Mouse (Mus musculus): ENCODE data around the gene Gm44596. TPM values are rescaled to one million over a fixed set of nuclear protein-coding genes. Genes with fewer than 3 reads are reported as not detected.
A peak's percentile ranks its signal among the peaks of the same experiment; 100 is the strongest.

The Gm44596 gene
- total RNA-seq, 2 experiments from 2014 or later = not detected

DNA sequence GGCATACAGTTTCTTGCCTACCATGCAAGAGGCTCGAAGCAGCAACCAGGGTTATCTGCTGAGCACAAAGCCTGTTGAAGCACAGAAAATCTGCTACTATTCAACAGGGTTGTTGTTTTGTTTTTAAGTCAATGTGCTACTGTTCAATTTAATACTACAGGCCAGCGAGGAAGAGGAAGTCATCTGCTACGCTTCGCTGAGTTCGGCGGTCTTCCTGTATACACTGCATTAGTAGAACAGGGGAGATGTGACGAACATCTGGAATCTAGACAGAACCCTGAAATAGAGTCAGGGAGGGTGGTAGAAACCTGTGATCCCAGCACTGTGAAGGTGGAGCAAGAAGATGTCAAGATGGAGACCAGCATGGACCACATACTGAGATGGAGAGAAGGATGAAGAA, 8.4 kb downstream of the Gm44596 start:
- no peak overlapping the region for H3K4me3 ChIP-seq
- TF ChIP-seq CTCF (IDR thresholded peaks at IDR 0.05) = no peak
- H3K27ac ChIP-seq = no peak overlapping the region
- no peak for DNase-seq (ENCODE audit: extremely low spot score in 1 of 2, low spot score in 2 of 2)
- intact Hi-C loops (cut with DNase I) = no loop called here

DNA sequence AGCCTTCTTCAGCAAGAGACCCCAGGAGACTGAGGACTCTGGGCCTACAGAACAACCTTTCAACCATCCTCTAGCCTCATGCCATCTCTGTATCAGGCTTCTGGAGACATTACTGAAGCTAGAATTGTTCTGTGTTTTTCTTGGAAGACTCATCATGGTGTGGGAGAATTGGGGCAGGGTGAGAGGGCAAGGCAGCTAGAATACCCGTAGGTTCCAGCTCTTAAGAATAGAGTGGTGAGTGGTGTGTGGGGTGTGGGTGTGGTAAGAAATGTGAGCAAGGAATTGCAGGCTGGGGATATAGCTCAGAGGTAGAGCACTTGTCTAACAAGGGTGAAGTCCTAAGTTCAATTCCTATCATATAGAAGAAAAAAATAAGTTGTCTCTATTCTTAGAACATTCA, 9.7 kb downstream of the Gm44596 start:
- no peak for TF ChIP-seq CTCF (IDR thresholded peaks at IDR 0.05)
- no peak overlapping the region for H3K27ac ChIP-seq
- no peak overlapping the region for H3K4me3 ChIP-seq
- intact Hi-C loops (cut with DNase I) = no loop called here
- DNase-seq (ENCODE audit: extremely low spot score in 1 of 2, low spot score in 2 of 2) = no peak

DNA sequence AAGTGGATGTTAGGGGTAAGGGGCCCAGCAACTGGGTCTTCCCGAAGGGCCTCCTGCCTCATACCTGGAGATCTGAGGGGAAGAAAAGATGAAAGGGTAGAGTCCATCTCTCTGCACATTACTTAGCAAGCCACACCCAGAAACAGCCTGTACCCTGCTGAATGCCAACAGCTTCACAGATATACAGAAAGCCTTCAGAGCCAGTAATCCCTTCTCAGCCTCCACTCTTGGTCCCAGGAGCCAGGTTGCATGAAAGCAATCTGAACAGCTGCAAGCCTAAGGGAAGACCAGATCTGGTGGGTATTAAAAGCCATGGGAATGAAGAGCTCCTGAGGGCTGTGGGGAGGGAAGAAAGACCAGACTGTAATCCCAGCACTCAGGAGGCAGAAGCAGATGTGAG, 13.9 kb downstream of the Gm44596 start:
- TF ChIP-seq CTCF (IDR thresholded peaks at IDR 0.05) = no peak
- intact Hi-C loops (cut with DNase I) = no loop called here
- Histone ChIP-seq H3K4me3 (no peak overlapping the region), H3K27ac (no peak overlapping the region)
- no peak for DNase-seq (ENCODE audit: extremely low spot score in 1 of 2, low spot score in 2 of 2)

DNA sequence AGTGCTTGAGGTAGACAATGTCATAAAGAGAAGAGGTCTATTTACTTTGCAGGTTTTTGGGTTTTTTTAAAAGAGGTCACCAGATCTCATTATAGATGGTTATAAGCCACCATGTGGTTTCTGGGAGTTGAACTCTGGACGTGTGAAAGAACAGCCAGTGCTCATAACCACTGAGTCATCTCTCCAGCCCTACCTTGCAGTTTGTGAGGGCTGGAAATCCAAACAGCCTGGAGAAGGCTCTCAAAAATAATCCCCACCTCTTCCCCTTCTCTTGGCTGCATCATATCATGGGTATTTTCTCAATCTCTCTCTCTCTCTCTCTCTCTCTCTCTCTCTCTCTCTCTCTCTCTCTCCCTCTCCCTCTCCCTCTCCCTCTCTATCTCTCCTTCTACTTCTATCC, 15.4 kb downstream of the Gm44596 start:
- intact Hi-C loops (cut with DNase I) = no loop called here
- Histone ChIP-seq H3K4me3 (no peak overlapping the region), H3K27ac (no peak overlapping the region)
- TF ChIP-seq CTCF (IDR thresholded peaks at IDR 0.05) = no peak
- DNase-seq (ENCODE audit: extremely low spot score in 1 of 2, low spot score in 2 of 2) = no peak

DNA sequence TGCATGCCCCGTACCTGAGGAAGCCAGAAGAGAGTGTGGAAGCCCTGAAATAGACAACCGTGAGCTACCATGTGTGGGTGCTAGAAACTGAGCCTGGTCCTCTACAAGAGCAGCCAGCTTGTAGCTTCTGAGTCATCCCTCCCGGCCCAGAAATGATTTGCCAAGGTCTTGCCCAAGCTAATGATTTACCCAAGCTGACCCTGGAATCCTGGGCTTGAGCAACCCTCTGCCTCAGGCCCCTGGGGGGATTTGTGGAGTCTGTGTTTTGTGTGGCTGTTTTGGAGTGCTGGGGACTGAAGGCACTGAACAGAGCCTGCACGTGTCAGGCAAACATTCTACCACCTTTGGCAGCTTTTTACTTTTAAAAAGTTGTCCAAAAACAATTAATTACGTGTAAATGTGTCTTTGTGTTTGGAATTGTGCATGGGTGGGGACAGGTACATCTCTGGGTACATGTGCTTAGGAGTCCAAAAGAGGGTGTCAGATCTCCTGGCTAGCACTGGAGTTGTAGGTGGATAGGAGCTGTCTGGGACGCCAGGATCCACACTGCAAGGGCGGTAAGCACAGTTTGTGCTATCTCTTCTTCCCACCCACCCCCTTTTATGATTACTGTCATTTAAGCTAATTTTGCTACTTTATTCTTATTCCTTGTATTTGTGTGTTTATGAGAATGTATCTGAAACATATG, 22.4 kb downstream of the Gm44596 start:
- no peak for DNase-seq (ENCODE audit: extremely low spot score in 1 of 2, low spot score in 2 of 2)
- intact Hi-C loops (cut with DNase I) = no loop called here
- Histone ChIP-seq H3K4me3 (no peak overlapping the region), H3K27ac (no peak overlapping the region)
- no peak for TF ChIP-seq CTCF (IDR thresholded peaks at IDR 0.05)

DNA sequence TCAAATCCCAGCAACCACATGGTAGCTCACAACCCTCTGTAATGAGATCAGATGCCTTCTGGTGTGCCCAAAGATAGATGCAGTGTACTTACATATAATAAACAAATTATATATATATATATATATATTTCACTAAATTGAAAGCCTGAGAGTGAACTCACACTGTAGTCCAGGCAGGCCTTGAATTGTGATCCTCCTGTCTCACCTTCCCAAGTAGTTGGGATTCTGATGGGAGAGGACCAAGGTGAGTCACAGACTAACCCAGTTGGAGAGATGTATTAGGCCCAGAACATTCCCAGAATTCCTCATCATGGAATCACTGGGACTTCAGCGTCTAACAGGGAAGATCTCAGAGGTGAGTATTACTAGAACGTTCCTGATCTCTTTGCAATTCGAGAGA, 23.7 kb downstream of the Gm44596 start, which contains the start of gene Nrip2:
Nrip2 (plus strand) TSS at position 301 of the 400 bp plus-strand sequence.
- Histone ChIP-seq H3K27ac (peak within 1 kb of the TSS; percentile 69), H3K4me3 (peak within 1 kb of the TSS; percentile 37)
- no peak for DNase-seq (ENCODE audit: extremely low spot score in 1 of 2, low spot score in 2 of 2)
- no peak for TF ChIP-seq CTCF (IDR thresholded peaks at IDR 0.05)
- intact Hi-C loops (cut with DNase I) = no loop called here

DNA sequence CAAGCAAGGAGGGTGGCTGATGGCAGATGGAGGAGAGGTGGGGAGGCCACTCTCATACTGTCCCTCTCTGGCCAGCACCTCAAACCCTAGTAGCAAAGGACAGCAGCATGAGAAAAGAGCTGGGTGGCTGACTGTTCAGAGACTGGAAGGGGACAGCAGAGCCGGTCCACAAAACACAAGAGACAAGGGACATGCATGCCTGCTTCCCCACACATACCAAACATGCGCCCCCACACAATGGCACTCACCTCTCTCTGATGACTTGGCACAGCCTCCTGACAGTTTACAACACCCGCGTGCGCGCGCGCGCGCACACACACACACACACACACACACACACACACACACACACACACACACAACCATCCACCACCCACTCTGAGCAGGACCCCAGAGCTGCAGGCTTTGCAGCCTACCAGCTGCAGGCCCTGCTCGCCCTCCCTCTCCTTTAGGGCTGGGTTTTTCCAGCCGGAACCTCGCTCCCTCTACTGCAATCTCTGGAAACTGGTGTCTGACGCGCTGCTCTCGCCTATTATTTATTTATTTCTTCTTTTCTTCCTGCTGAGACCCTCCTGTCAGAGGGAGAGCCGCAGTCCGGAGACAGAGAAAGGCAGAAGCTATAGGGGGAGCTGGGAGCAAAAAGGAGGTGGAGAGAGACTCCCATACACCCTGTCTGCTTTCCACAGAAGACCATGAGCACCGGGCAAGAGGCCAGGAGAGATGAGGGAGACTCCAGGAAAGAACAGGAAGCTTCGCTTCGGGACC, 24.3 kb downstream of the Gm44596 start:
- intact Hi-C loops (cut with DNase I) = no loop called here
- Histone ChIP-seq H3K4me3 (peak overlapping the region; percentile 37), H3K27ac (peak overlapping the region; percentile 69)
- no peak for TF ChIP-seq CTCF (IDR thresholded peaks at IDR 0.05)
- DNase-seq (ENCODE audit: extremely low spot score in 1 of 2, low spot score in 2 of 2) = peak; percentile 36 to 47

DNA sequence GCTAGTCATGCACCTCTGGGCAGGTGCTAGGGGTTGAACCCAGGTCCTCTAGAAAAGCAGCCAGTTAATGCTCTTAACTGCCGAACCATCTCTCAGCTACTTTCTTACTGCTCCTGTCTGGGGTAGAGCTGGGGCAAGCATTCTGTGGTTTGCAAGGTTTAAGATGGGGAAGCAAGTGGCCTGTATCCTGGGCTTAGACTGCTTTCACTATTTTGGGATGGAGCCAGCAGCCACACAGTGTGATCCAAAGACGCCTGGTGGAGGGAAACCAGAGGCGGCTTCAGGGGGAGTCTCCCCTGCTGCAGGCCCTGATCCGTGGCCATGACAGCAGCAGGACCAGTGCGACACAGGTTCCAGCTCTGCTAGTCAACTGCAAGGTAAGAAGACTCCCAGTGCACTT, 29.4 kb downstream of the Gm44596 start:
- H3K4me3 ChIP-seq = no peak overlapping the region
- intact Hi-C loops (cut with DNase I) = no loop called here
- DNase-seq (ENCODE audit: extremely low spot score in 1 of 2, low spot score in 2 of 2) = no peak
- no peak for TF ChIP-seq CTCF (IDR thresholded peaks at IDR 0.05)
- no peak overlapping the region for H3K27ac ChIP-seq

DNA sequence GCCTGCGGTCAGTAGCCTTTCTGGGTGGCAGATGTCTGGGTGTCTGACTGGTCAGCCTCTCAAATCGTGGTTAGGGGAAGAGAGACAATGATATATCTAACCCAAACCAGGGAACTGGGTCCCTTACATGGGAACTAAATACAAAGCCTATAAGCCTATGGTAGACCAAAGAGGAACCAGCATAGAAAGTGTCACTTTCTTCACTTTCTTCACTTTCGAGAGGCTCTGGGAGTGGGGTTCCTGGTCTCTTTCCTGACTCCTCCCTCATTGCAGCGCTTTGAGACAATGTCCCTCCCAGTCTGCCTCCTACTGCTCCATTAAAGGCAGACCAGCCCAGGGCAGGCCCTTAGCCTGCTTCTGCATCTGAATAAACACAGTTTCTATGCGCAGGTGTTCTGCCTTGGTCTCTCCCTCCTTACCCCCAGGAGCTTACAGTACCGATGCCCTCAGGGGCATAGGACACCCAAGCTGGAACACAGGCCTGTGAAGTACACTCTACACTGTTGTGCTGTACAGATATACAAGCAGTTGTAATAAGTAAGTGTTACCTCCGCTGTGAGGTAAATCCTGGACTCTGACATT, 33.3 kb downstream of the Gm44596 start:
- no peak for TF ChIP-seq CTCF (IDR thresholded peaks at IDR 0.05)
- DNase-seq (ENCODE audit: extremely low spot score in 1 of 2, low spot score in 2 of 2) = no peak
- intact Hi-C loops (cut with DNase I) = no loop called here

DNA sequence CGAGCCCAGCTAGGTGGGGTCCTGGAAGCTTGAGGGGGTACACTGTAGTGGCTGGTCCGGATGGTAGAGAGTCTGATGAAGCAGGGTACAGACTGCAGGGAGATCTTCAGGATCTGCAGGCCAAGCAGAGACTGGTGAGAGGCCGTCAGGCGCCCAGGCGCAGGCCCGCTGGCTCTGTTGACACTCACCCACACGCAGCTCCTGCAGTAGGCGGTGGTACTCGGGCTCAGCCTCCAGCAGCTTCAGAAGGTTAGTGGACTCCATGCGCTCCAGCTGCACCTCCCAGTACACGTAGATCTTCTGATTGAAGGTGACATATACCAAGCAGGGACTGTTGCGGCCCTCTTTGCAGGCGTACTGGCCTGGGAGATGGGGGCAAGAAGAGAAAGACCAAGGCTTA, 35.0 kb downstream of the Gm44596 start:
- DNase-seq (ENCODE audit: extremely low spot score in 1 of 2, low spot score in 2 of 2) = peak in 1 of 2 experiments; percentile 35
- intact Hi-C loops (cut with DNase I) = loop anchor here (2.0 to 5.0 kb wide), 3 partner anchors 48 to 176 kb away; partner anchors contain the start of genes Foxm1 and Rhno1
- no peak for TF ChIP-seq CTCF (IDR thresholded peaks at IDR 0.05)
- Histone ChIP-seq H3K4me3 (no peak overlapping the region), H3K27ac (no peak overlapping the region)

More for the DNA sequence above, 33.3 kb downstream of the Gm44596 start:
- Histone ChIP-seq H3K27ac (no peak overlapping the region), H3K4me3 (no peak overlapping the region)

DNA sequence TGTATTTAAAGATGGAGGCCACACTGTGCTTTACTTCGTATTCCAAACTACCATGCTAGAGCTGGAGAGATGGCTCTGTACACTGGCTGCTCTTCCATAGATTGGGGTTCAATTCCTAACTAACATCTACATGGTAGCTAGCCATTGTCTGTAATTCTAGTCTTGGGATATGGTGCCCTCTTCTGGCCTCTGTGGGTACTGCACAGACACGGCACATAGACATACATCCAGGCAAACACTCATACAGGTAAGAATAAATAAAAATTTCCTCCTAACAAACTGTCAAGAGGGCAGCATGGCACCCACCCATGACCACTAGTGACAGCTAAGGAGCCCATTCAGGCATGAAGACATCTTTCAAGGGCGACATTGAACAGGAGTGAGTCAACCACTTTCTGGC, 35.8 kb downstream of the Gm44596 start:
- peak; percentile 78 to 89 for DNase-seq (ENCODE audit: extremely low spot score in 1 of 2, low spot score in 2 of 2)
- Histone ChIP-seq H3K27ac (no peak overlapping the region), H3K4me3 (no peak overlapping the region)
- peak; percentile 98 for TF ChIP-seq CTCF (IDR thresholded peaks at IDR 0.05)
- intact Hi-C loops (cut with DNase I) = loop anchor here (2.0 to 5.0 kb wide), 3 partner anchors 49 to 176 kb away; partner anchors contain the start of genes Foxm1 and Rhno1

DNA sequence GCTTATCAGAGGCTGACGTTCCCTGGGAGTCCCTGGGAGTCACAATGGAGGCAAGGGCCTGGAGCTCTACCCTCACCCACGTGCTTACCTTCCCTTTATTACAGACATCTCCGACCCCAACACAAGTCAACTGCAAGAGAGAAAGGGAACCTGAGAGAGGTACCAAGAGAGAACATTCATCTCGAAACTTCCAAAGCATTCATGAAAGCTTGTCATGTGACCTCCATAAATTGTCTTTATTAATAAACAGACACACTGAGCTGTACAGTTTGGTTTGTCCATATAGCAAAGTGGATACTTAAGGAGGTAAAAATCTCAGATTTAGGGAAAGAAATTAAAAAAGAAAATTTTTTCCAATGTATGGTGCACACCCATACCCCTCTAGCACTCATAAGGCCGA, 40.9 kb downstream of the Gm44596 start:
- intact Hi-C loops (cut with DNase I) = no loop called here

More for the DNA sequence above, 40.9 kb downstream of the Gm44596 start:
- Histone ChIP-seq H3K4me3 (no peak overlapping the region), H3K27ac (no peak overlapping the region)
- TF ChIP-seq CTCF (IDR thresholded peaks at IDR 0.05) = no peak
- DNase-seq (ENCODE audit: extremely low spot score in 1 of 2, low spot score in 2 of 2) = no peak
